Mouse (Mus musculus): Measurements from ENCODE around the gene Olfr441. TPM values are rescaled to one million over a fixed set of nuclear protein-coding genes. Genes with fewer than 3 reads are reported as not detected.
"Not testable (repeated sequence)": the region's sequence is repeated elsewhere in the genome, so short reads cannot be mapped to it uniquely, and the experiment has no call there.

Olfr441 gene
- not detected in 2 replicates for polyA plus RNA-seq (2014; fragmentation: Nextera tagmentation; extraction: Ambion mirVana)

DNA sequence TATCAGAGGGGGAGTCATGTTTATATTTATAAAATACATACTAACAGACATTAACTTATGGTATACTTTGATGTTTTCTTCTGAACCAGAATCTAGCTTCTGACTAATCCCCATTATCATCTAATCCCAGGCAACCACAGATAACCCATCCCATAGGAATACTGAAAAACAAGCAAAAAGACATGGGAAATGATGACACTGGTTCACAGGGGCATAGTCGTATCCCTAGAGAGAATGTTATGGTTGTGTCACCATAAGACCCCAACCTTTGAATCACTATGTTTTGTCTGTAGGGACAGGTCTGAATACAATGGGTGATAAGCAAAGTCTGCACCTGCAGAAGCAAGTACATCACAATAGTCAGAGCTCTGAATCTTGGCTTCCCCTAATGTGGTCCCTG lies at the start of gene Olfr441:
Olfr441 (plus strand) TSS at position 301 of the 400 bp plus-strand sequence.
- not testable (repeated sequence) for H3K27me3 ChIP-seq (ENCODE audit: control insufficient read depth, insufficient read depth, low read length); ATAC-seq (ENCODE audit: insufficient read depth, low FRiP score, low TSS enrichment); H3K27ac ChIP-seq (ENCODE audit: low read depth, low read length); H3K9ac ChIP-seq (ENCODE audit: low read length); H3K4me3 ChIP-seq (ENCODE audit: low read depth, low read length); H3K9me3 ChIP-seq (ENCODE audit: control insufficient read depth, low read length); DNase-seq (ENCODE audit: low spot score); H3K36me3 ChIP-seq (ENCODE audit: control insufficient read depth, insufficient read depth, low read length); H3K4me2 ChIP-seq (ENCODE audit: low read depth); H3K4me1 ChIP-seq (ENCODE audit: control insufficient read depth, insufficient read depth, low read length)
- 78% methylated on average over 1 of the region's 1 CpGs for WGBS

DNA sequence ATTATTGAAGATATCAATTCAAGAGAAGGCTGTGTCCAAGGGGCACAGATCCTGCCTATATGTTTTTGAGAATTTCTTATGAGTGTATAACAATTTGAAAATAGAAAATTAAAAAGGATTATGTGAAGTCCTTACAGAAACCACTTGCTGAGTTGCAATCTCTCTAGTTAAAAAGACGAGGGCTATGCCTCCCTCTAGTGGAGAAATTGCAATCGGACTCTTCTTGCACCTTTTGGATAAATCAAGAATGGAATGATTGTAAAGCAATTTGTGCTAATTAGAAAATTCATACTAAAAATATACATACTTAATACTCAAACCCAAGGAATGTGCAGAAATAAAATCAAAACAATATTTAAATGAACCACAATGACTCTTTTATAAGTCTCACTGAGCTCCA lies 27.4 kb upstream of the Olfr441 start:
- Histone ChIP-seq H3K9ac (ENCODE audit: low read length) (no peak overlapping the region), H3K27ac (ENCODE audit: low read depth, low read length) (no peak overlapping the region), H3K36me3 (ENCODE audit: control insufficient read depth, insufficient read depth, low read length) (no peaks in the 10 kb centered on the region), H3K4me1 (ENCODE audit: control insufficient read depth, insufficient read depth, low read length) (no peaks in the 10 kb centered on the region), H3K9me3 (ENCODE audit: control insufficient read depth, low read length) (no peaks in the 10 kb centered on the region), H3K4me2 (ENCODE audit: low read depth) (no peak overlapping the region), H3K4me3 (ENCODE audit: low read depth, low read length) (no peak overlapping the region), H3K27me3 (ENCODE audit: control insufficient read depth, insufficient read depth, low read length) (no peaks in the 10 kb centered on the region)
- 16% methylated on average over 2 of the region's 2 CpGs for WGBS
- no peak for DNase-seq (ENCODE audit: low spot score)
- no peak for ATAC-seq (ENCODE audit: insufficient read depth, low FRiP score, low TSS enrichment)

DNA sequence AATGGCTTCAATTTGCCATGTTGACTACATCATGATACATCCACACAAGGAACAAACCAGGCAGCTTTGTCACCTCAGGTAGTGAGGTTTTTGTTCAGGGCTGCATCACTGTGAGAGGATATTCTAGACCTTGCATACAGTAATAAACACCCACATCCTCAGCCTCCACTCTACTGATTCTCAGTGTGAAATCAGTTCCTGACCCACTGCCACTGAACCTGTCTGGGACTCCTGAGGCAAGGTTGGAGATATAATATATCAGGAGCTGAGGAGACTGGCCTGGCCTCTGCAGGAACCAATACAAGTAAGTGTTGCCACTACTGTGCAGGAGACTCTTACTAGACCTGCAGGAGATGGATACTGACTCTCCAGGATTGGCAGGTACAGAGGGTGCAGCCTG lies 24.8 kb upstream of the Olfr441 start:
- H3K4me2 ChIP-seq (ENCODE audit: low read depth); H3K27ac ChIP-seq (ENCODE audit: low read depth, low read length); DNase-seq (ENCODE audit: low spot score); H3K27me3 ChIP-seq (ENCODE audit: control insufficient read depth, insufficient read depth, low read length); H3K9me3 ChIP-seq (ENCODE audit: control insufficient read depth, low read length); H3K4me1 ChIP-seq (ENCODE audit: control insufficient read depth, insufficient read depth, low read length); ATAC-seq (ENCODE audit: insufficient read depth, low FRiP score, low TSS enrichment); H3K9ac ChIP-seq (ENCODE audit: low read length); H3K4me3 ChIP-seq (ENCODE audit: low read depth, low read length); H3K36me3 ChIP-seq (ENCODE audit: control insufficient read depth, insufficient read depth, low read length): not testable (repeated sequence)

DNA sequence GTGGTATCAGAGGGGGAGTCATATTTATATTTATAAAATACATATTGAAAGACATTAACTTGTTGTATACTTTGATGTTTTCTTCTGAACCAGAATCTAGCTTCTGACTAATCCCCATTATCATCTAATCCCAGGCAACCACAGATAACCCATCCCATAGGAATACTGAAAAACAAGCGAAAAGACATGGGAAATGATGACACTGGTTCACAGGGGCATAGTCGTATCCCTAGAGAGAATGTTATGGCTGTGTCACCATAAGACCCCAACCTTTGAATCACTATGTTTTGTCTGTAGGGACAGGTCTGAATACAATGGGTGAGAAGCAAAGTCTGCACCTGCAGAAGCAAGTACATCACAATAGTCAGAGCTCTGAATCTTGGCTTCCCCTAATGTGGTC lies 40.1 kb downstream of the Olfr441 start, which contains the start of gene Olfr237-ps1:
Olfr237-ps1 (plus strand) TSS at position 301 of the 400 bp plus-strand sequence.
- H3K4me2 ChIP-seq (ENCODE audit: low read depth); H3K27ac ChIP-seq (ENCODE audit: low read depth, low read length); ATAC-seq (ENCODE audit: insufficient read depth, low FRiP score, low TSS enrichment); H3K4me3 ChIP-seq (ENCODE audit: low read depth, low read length); H3K27me3 ChIP-seq (ENCODE audit: control insufficient read depth, insufficient read depth, low read length); H3K9me3 ChIP-seq (ENCODE audit: control insufficient read depth, low read length); H3K36me3 ChIP-seq (ENCODE audit: control insufficient read depth, insufficient read depth, low read length); H3K4me1 ChIP-seq (ENCODE audit: control insufficient read depth, insufficient read depth, low read length); DNase-seq (ENCODE audit: low spot score); H3K9ac ChIP-seq (ENCODE audit: low read length): not testable (repeated sequence)
- WGBS: 78% methylated on average over 2 of the region's 2 CpGs

DNA sequence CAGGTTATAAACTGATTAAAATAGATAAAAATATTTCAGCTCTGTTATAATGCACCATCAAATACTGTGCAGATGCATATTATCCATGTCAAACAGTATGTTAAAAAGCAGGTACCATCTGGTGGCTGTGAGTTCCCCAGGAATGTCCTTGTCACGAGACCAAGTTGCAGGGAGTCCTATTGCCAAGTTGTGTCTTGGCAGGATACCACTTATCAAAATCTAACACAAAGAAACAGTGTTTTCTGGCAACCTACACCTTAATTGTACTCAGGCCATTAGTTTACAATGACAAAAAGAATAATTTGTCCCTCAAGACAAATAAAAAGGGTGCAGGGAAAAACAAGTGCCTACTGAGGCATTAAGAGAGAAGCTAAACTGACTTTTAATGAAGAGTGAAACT lies 53.3 kb downstream of the Olfr441 start:
- H3K27me3 ChIP-seq (ENCODE audit: control insufficient read depth, insufficient read depth, low read length): no peaks in the 10 kb centered on the region
- no peak for DNase-seq (ENCODE audit: low spot score)
- no peaks in the 10 kb centered on the region for H3K4me1 ChIP-seq (ENCODE audit: control insufficient read depth, insufficient read depth, low read length)
- H3K4me2 ChIP-seq (ENCODE audit: low read depth): no peak overlapping the region
- no peak overlapping the region for H3K4me3 ChIP-seq (ENCODE audit: low read depth, low read length)
- ATAC-seq (ENCODE audit: insufficient read depth, low FRiP score, low TSS enrichment): no peak
- H3K36me3 ChIP-seq (ENCODE audit: control insufficient read depth, insufficient read depth, low read length): no peaks in the 10 kb centered on the region
- no peak overlapping the region for H3K9ac ChIP-seq (ENCODE audit: low read length)
- H3K27ac ChIP-seq (ENCODE audit: low read depth, low read length): no peak overlapping the region
- no peaks in the 10 kb centered on the region for H3K9me3 ChIP-seq (ENCODE audit: control insufficient read depth, low read length)
- WGBS: 57% methylated on average over 1 of the region's 1 CpGs

DNA sequence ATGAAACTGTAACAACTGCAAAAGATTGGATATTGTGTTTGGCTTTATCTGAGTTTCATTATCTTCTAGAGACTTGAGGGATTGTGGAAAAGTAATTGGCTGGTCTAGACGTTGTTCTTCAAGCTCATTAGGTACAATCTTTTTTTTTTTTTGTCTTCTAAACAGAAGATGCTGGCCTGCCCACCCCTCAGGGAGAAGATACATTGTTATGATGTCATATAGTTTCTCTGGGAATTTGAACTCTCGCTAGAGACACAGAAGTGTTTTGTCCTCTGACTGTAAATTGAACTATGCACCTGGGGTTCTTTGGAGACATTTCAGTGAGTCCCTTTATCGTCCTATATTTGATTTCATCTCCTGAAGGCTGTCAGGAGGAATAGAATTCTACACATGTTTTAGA lies 56.8 kb downstream of the Olfr441 start, which contains the start of gene Olfr437:
Olfr437 (plus strand) TSS at position 301 of the 400 bp plus-strand sequence.
- H3K4me1 ChIP-seq (ENCODE audit: control insufficient read depth, insufficient read depth, low read length): no peaks in the 10 kb centered on the region
- DNase-seq (ENCODE audit: low spot score) (no peak), ATAC-seq (ENCODE audit: insufficient read depth, low FRiP score, low TSS enrichment) (no peak)
- no peak within 1 kb of the TSS for H3K4me2 ChIP-seq (ENCODE audit: low read depth)
- no peaks in the 10 kb centered on the region for H3K27me3 ChIP-seq (ENCODE audit: control insufficient read depth, insufficient read depth, low read length)
- 69% methylated on average over 3 of the region's 3 CpGs for WGBS
- no peak within 1 kb of the TSS for H3K9ac ChIP-seq (ENCODE audit: low read length)
- no peaks in the 10 kb centered on the region for H3K36me3 ChIP-seq (ENCODE audit: control insufficient read depth, insufficient read depth, low read length)
- no peaks in the 10 kb centered on the region for H3K9me3 ChIP-seq (ENCODE audit: control insufficient read depth, low read length)
- no peak within 1 kb of the TSS for H3K4me3 ChIP-seq (ENCODE audit: low read depth, low read length)
- no peak within 1 kb of the TSS for H3K27ac ChIP-seq (ENCODE audit: low read depth, low read length)

DNA sequence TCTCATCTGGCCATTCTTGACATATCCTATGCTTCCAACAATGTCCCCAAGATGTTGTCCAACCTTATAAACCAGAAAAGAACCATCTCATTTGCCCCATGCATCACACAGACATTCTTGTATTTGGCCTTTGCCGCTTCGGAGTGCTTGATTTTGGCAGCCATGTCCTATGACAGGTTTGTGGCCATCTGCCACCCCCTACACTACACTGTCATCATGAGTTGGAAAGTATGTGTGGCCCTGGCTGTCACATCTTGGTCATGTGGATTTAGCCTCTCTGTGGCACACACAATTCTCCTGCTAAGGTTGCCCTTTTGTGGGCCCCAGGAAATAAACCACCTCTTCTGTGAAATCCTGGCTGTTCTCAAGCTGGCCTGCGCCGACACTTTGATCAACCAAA lies 61.1 kb downstream of the Olfr441 start:
- ATAC-seq (ENCODE audit: insufficient read depth, low FRiP score, low TSS enrichment): no peak
- H3K9me3 ChIP-seq (ENCODE audit: control insufficient read depth, low read length): no peaks in the 10 kb centered on the region
- H3K27me3 ChIP-seq (ENCODE audit: control insufficient read depth, insufficient read depth, low read length): no peaks in the 10 kb centered on the region
- no peak overlapping the region for H3K27ac ChIP-seq (ENCODE audit: low read depth, low read length)
- over 99% methylated on average over 4 of the region's 4 CpGs for WGBS
- H3K4me2 ChIP-seq (ENCODE audit: low read depth): no peak overlapping the region
- no peak overlapping the region for H3K9ac ChIP-seq (ENCODE audit: low read length)
- no peaks in the 10 kb centered on the region for H3K36me3 ChIP-seq (ENCODE audit: control insufficient read depth, insufficient read depth, low read length)
- H3K4me3 ChIP-seq (ENCODE audit: low read depth, low read length): no peak overlapping the region
- no peaks in the 10 kb centered on the region for H3K4me1 ChIP-seq (ENCODE audit: control insufficient read depth, insufficient read depth, low read length)
- no peak for DNase-seq (ENCODE audit: low spot score)

Other genes with a start within 250 kb of the Olfr441 start
- gene Olfr448, start 215.9 kb upstream of the Olfr441 start, polyA plus RNA-seq (2014; fragmentation: Nextera tagmentation; extraction: Ambion mirVana): not detected in 2 replicates
- gene Olfr447, start 197.5 kb upstream of the Olfr441 start, polyA plus RNA-seq (2014; fragmentation: Nextera tagmentation; extraction: Ambion mirVana): not detected in 2 replicates
- not detected in 2 replicates for gene Olfr446, start 185.0 kb upstream of the Olfr441 start, polyA plus RNA-seq (2014; fragmentation: Nextera tagmentation; extraction: Ambion mirVana)
- gene Olfr444, start 157.3 kb upstream of the Olfr441 start, polyA plus RNA-seq (2014; fragmentation: Nextera tagmentation; extraction: Ambion mirVana): not detected in 2 replicates
- not detected in 2 replicates for gene Olfr237-ps1, start 40.2 kb downstream of the Olfr441 start, polyA plus RNA-seq (2014; fragmentation: Nextera tagmentation; extraction: Ambion mirVana)
- not detected in 2 replicates for gene Olfr437, start 56.9 kb downstream of the Olfr441 start, polyA plus RNA-seq (2014; fragmentation: Nextera tagmentation; extraction: Ambion mirVana)
- gene Olfr13, start 65.8 kb downstream of the Olfr441 start, polyA plus RNA-seq (2014; fragmentation: Nextera tagmentation; extraction: Ambion mirVana): not detected in 2 replicates
- gene Olfr435, start 90.8 kb downstream of the Olfr441 start, polyA plus RNA-seq (2014; fragmentation: Nextera tagmentation; extraction: Ambion mirVana): not detected in 2 replicates
- not detected in 2 replicates for gene Olfr434, start 106.7 kb downstream of the Olfr441 start, polyA plus RNA-seq (2014; fragmentation: Nextera tagmentation; extraction: Ambion mirVana)
- gene Olfr47, start 125.2 kb downstream of the Olfr441 start, polyA plus RNA-seq (2014; fragmentation: Nextera tagmentation; extraction: Ambion mirVana): not detected in 2 replicates
- 2.6 and 3.0 TPM in 2 replicates for gene Arhgef5, start 159.2 kb downstream of the Olfr441 start, polyA plus RNA-seq (2014; fragmentation: Nextera tagmentation; extraction: Ambion mirVana)
- gene Nobox, start 203.2 kb downstream of the Olfr441 start, polyA plus RNA-seq (2014; fragmentation: Nextera tagmentation; extraction: Ambion mirVana): not detected in 2 replicates

Data from neural tube, embryonic 11.5 days (tissue).